Mouse (Mus musculus): ENCODE results near the gene Ddi2. TPM values are rescaled to one million over a fixed set of nuclear protein-coding genes. Genes with fewer than 3 reads are reported as not detected.

Ddi2 gene
- polyA plus RNA-seq, 1 experiment from 2014 or later = 21.5 TPM

DNA sequence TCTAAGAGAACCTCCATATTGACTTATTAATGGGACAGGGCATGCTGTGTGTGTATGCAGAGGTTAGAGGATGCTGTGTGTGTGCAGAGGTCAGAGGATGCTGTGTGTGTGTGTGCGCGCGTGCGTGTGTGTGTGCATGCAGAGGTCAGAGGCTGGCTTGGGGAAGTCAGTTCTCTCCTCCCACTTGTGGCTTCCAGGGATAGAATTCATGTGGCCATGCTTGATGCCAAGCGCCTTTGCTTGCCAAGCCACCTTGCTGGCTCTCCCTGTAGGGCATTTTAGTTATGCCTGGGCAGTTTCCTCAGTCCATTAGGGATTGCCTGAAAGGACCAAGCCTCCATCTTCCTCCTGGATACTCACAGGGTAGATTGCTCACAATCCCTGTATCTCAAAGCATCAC, 86.5 kb downstream of the Ddi2 start:
- 93% methylated on average over 5 of the region's 5 CpGs for WGBS
- no peak for ATAC-seq (ENCODE audit: insufficient read depth)
- peaks cover 93% of the 10 kb centered on the region for H3K36me3 ChIP-seq (ENCODE audit: insufficient read depth)

DNA sequence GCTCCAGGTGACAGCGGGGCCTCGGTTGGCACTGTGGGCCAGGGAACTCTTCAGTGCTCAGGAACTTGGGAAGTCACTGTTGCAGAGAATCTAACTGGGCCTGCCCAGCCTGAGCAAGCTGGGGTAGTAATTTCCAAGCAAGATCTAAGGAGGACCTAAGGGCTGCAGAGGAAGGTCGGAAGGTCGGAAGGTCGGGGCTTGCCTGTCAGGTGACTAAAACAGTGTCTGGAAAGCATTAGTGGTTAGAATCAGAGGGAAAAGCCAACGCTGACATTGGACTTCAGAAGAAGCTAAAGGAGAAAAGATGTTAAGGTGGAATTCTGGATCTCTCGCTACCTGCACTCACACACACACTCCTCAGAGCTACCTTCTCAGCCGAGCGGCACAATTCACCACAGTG, 87.2 kb downstream of the Ddi2 start:
- 83% methylated on average over 9 of the region's 9 CpGs for WGBS
- peaks cover 93% of the 10 kb centered on the region for H3K36me3 ChIP-seq (ENCODE audit: insufficient read depth)
- no peak for DNase-seq

More for the DNA sequence above, 86.5 kb downstream of the Ddi2 start:
- no peak overlapping the region for H3K27ac ChIP-seq (ENCODE audit: low read depth)
- H3K9ac ChIP-seq = no peak overlapping the region
- H3K27me3 ChIP-seq (ENCODE audit: insufficient read depth, low read length) = no peaks in the 10 kb centered on the region
- no peaks in the 10 kb centered on the region for H3K9me3 ChIP-seq (ENCODE audit: low read depth, low read length)
- no peak overlapping the region for H3K4me2 ChIP-seq
- H3K4me3 ChIP-seq (ENCODE audit: low read depth, low read length) = no peak overlapping the region
- no peak for TF ChIP-seq CTCF (IDR thresholded peaks at IDR 0.05; ENCODE audit: low read depth)
- DNase-seq = no peak
- H3K4me1 ChIP-seq (ENCODE audit: insufficient read depth) = no peaks in the 10 kb centered on the region

DNA sequence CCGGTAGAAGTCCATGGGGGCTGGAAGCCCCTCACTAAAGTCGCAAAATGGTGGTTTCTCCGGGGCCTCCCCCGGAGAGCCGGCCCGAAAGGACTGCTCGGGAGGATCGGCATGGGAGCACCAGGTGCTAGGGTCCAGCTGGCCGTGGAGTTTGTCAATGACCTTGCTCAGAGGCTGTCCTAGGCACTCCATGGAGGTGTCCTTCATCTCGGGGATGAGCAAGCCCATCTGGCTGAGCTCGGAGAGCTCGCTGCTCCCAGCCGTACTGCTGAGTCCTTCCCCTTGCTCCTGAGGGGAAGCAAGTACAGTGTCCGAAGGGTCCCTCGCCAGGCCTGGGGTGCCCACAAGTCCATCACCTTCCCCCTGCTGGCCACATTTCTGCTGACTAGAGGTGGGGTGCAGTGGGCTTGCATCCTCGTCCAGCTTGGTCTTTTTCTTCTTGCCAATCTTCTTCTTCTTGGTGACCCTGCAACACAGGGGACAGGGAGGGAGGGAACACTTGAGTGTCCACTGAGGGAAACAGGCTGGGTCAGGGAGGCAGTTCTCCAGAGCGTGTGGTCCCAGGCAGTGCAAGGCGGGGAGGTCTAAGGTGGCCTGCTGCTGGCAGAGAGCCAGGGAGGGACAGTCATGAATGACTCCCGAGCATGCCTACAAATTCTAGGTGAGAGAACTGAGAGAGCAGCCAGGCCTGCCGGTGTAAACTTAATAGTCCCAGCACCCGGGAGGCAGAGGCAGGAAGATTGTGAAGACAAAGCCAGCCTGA, 90.9 kb downstream of the Ddi2 start:
- Histone ChIP-seq H3K4me1 (ENCODE audit: insufficient read depth) (no peaks in the 10 kb centered on the region), H3K4me3 (ENCODE audit: low read depth, low read length) (no peak overlapping the region), H3K27ac (ENCODE audit: low read depth) (no peak overlapping the region), H3K27me3 (ENCODE audit: insufficient read depth, low read length) (no peaks in the 10 kb centered on the region), H3K36me3 (ENCODE audit: insufficient read depth) (peaks cover 95% of the 10 kb centered on the region), H3K9ac (no peak overlapping the region), H3K4me2 (no peak overlapping the region), H3K9me3 (ENCODE audit: low read depth, low read length) (no peaks in the 10 kb centered on the region)
- DNase-seq = peak; percentile 34
- 83% methylated on average over 21 of the region's 21 CpGs for WGBS
- TF ChIP-seq CTCF (IDR thresholded peaks at IDR 0.05; ENCODE audit: low read depth) = no peak
- no peak; the same call in 1 of the 2 replicates for ATAC-seq (ENCODE audit: insufficient read depth)

More for the DNA sequence above, 87.2 kb downstream of the Ddi2 start:
- Histone ChIP-seq H3K4me2 (no peak overlapping the region), H3K27ac (ENCODE audit: low read depth) (no peak overlapping the region), H3K9me3 (ENCODE audit: low read depth, low read length) (no peaks in the 10 kb centered on the region), H3K4me1 (ENCODE audit: insufficient read depth) (no peaks in the 10 kb centered on the region), H3K9ac (no peak overlapping the region), H3K27me3 (ENCODE audit: insufficient read depth, low read length) (no peaks in the 10 kb centered on the region), H3K4me3 (ENCODE audit: low read depth, low read length) (no peak overlapping the region)
- ATAC-seq (ENCODE audit: insufficient read depth) = no peak
- TF ChIP-seq CTCF (IDR thresholded peaks at IDR 0.05; ENCODE audit: low read depth) = no peak

DNA sequence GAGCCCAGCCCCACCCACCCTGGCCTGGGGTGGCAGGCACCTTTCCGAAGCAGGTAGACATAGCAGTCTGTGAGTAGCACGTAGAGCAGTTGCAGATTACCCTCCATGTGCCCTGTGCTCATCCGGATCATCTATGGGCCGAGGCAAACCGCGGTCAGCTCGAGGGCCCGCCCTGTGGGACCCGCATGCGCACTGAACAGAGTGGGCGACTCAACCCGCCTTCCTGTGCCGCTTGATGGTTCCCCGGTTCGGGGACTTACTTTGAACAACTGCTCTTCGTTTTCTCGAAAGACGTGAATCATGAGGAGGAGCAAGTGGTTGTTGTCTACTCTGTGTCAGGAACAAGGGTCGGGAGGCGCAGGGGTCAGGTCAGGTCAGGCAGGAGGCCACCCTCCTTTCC, 92.0 kb downstream of the Ddi2 start:
- Histone ChIP-seq H3K4me3 (ENCODE audit: low read depth, low read length) (no peak overlapping the region), H3K4me1 (ENCODE audit: insufficient read depth) (no peaks in the 10 kb centered on the region), H3K27me3 (ENCODE audit: insufficient read depth, low read length) (no peaks in the 10 kb centered on the region), H3K27ac (ENCODE audit: low read depth) (no peak overlapping the region), H3K36me3 (ENCODE audit: insufficient read depth) (peaks cover 95% of the 10 kb centered on the region), H3K4me2 (no peak overlapping the region), H3K9ac (no peak overlapping the region), H3K9me3 (ENCODE audit: low read depth, low read length) (no peaks in the 10 kb centered on the region)
- WGBS = 91% methylated on average over 20 of the region's 20 CpGs
- DNase-seq (no peak), ATAC-seq (ENCODE audit: insufficient read depth) (no peak)
- TF ChIP-seq CTCF (IDR thresholded peaks at IDR 0.05; ENCODE audit: low read depth) = no peak

DNA sequence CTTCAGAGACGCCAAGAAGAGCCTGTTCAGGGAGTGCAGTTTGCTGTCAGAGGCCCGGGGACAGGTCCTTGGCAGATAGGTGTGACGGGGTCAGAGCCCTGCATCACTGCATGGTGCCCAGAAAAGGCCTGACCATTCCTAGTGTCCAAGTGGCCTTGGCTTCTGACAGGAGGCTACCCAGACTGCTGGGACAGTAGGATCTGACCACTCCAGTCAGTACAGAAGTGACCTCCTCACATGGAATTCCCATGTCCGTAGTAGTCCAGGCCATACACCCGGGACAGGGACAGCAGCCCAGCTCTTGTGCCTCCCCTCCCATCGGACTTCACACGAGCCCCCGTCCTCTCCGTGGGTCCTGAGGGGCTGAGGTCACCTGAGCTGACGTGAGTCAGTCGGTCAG, 93.2 kb downstream of the Ddi2 start:
- no peak for TF ChIP-seq CTCF (IDR thresholded peaks at IDR 0.05; ENCODE audit: low read depth)

DNA sequence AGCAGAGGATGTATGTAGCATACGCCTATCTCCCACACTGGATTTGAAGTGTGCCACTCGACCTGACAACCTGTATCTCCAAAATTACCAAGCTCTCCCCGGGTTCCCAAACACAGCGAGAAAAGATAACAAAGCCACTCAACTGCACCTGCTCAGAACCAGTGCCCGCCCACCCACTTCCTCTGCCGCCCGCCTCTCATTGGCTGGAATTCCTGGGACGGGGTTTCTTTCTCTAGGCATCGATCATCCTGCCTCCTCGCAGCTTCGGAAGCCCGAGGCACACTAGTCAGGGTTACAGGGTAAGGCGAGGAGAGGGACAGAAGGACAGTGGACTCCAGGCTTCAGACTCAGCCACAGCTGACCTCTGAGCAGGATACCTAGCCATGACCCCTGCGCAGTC, 94.6 kb downstream of the Ddi2 start:
- 63% methylated on average over 14 of the region's 14 CpGs for WGBS
- DNase-seq = no peak
- H3K4me2 ChIP-seq = no peak overlapping the region

More for the DNA sequence above, 93.2 kb downstream of the Ddi2 start:
- no peak; the same call in 1 of the 2 replicates for ATAC-seq (ENCODE audit: insufficient read depth)
- DNase-seq = no peak
- no peaks in the 10 kb centered on the region for H3K27me3 ChIP-seq (ENCODE audit: insufficient read depth, low read length)
- peaks cover 95% of the 10 kb centered on the region for H3K36me3 ChIP-seq (ENCODE audit: insufficient read depth)
- WGBS = 91% methylated on average over 11 of the region's 11 CpGs
- no peak overlapping the region for H3K4me3 ChIP-seq (ENCODE audit: low read depth, low read length)
- H3K9ac ChIP-seq = no peak overlapping the region
- no peak overlapping the region for H3K4me2 ChIP-seq
- H3K27ac ChIP-seq (ENCODE audit: low read depth) = no peak overlapping the region
- H3K4me1 ChIP-seq (ENCODE audit: insufficient read depth) = no peaks in the 10 kb centered on the region
- no peaks in the 10 kb centered on the region for H3K9me3 ChIP-seq (ENCODE audit: low read depth, low read length)

More for the DNA sequence above, 94.6 kb downstream of the Ddi2 start:
- TF ChIP-seq CTCF (IDR thresholded peaks at IDR 0.05; ENCODE audit: low read depth) = no peak
- Histone ChIP-seq H3K4me1 (ENCODE audit: insufficient read depth) (no peaks in the 10 kb centered on the region), H3K9ac (no peak overlapping the region), H3K36me3 (ENCODE audit: insufficient read depth) (peaks cover 83% of the 10 kb centered on the region), H3K4me3 (ENCODE audit: low read depth, low read length) (no peak overlapping the region), H3K9me3 (ENCODE audit: low read depth, low read length) (no peaks in the 10 kb centered on the region), H3K27me3 (ENCODE audit: insufficient read depth, low read length) (no peaks in the 10 kb centered on the region), H3K27ac (ENCODE audit: low read depth) (no peak overlapping the region)
- no peak for ATAC-seq (ENCODE audit: insufficient read depth)

Other genes starting within 250 kb of the Ddi2 start
- 15.4 and 15.9 TPM in 2 replicates for gene Spen, start 184.8 kb downstream of the Ddi2 start, polyA plus RNA-seq (2014; fragmentation: Nextera tagmentation; extraction: Ambion mirVana)
- 83.6 and 89.2 TPM in 2 replicates for gene Fblim1, start 117.3 kb downstream of the Ddi2 start, polyA plus RNA-seq (2014; fragmentation: Nextera tagmentation; extraction: Ambion mirVana)
- 0.38 and 0.50 TPM in 2 replicates for gene Tmem82, start 104.8 kb downstream of the Ddi2 start, polyA plus RNA-seq (2014; fragmentation: Nextera tagmentation; extraction: Ambion mirVana)
- not detected in 2 replicates for gene Slc25a34, start 99.6 kb downstream of the Ddi2 start, polyA plus RNA-seq (2014; fragmentation: Nextera tagmentation; extraction: Ambion mirVana)
- 5.1 and 5.4 TPM in 2 replicates for gene Plekhm2, start 58.5 kb downstream of the Ddi2 start, polyA plus RNA-seq (2014; fragmentation: Nextera tagmentation; extraction: Ambion mirVana)
- gene Rsc1a1, start 37.8 kb downstream of the Ddi2 start, polyA plus RNA-seq (2014; fragmentation: Nextera tagmentation; extraction: Ambion mirVana) = 0.38 and 3.2 TPM in 2 replicates
- not detected in 2 replicates for gene Agmat, start 23.3 kb upstream of the Ddi2 start, polyA plus RNA-seq (2014; fragmentation: Nextera tagmentation; extraction: Ambion mirVana)
- 3.5 and 4.2 TPM in 2 replicates for gene Dnajc16, start 67.5 kb upstream of the Ddi2 start, polyA plus RNA-seq (2014; fragmentation: Nextera tagmentation; extraction: Ambion mirVana)
- gene Casp9, start 70.2 kb upstream of the Ddi2 start, polyA plus RNA-seq (2014; fragmentation: Nextera tagmentation; extraction: Ambion mirVana) = 21.5 and 22.3 TPM in 2 replicates
- not detected in 2 replicates for gene Cela2a, start 102.7 kb upstream of the Ddi2 start, polyA plus RNA-seq (2014; fragmentation: Nextera tagmentation; extraction: Ambion mirVana)
- not detected in 2 replicates for gene Ctrc, start 122.9 kb upstream of the Ddi2 start, polyA plus RNA-seq (2014; fragmentation: Nextera tagmentation; extraction: Ambion mirVana)
- gene Efhd2, start 151.5 kb upstream of the Ddi2 start, polyA plus RNA-seq (2014; fragmentation: Nextera tagmentation; extraction: Ambion mirVana) = 56.5 and 64.6 TPM in 2 replicates

Measured in lung, embryonic 14.5 days (tissue).